Mouse (Mus musculus) adrenal gland, postnatal 4 days (tissue): ENCODE data around the gene Gpr3. TPM values are rescaled to one million over a fixed set of nuclear protein-coding genes. Genes with fewer than 3 reads are reported as not detected.

Experiments
- DNase-seq, 2 experiments: peaks; one replicate each; pipeline ENCODE4 v3.0.0; 2021 to 2022; ENCODE audit warnings: low spot score in 2 of 2, mixed read lengths in 2 of 2
- total RNA-seq, 2 experiments: library from RNA; stranded (reverse); gene quantifications; 2 replicates each; pipeline ENCODE4 v1.2.3; 2021

Gpr3 gene
- total RNA-seq, 2 experiments from 2014 or later: 0.31 TPM; not detected in 1

DNA sequence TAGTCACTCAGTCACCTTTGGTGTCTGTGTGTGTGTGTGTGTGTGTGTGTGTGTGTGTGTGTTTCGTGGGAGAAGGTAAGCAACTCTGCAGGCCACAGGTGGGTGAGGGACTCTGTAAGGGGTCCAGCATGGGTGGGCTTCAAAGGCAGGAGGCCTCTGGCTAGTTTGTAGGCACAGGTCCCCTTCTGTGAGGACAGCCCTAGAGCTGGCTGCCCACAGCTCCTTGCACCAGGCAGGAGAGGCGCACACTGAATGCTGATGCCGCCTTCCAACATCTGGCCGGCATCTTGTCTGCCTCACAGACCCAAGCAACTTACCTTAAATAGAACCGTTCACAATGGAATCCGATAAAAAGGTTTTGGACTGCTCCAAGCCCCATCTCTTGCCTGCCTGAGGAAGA is 12.6 kb downstream of the Gpr3 start:
- DNase-seq: no peak

DNA sequence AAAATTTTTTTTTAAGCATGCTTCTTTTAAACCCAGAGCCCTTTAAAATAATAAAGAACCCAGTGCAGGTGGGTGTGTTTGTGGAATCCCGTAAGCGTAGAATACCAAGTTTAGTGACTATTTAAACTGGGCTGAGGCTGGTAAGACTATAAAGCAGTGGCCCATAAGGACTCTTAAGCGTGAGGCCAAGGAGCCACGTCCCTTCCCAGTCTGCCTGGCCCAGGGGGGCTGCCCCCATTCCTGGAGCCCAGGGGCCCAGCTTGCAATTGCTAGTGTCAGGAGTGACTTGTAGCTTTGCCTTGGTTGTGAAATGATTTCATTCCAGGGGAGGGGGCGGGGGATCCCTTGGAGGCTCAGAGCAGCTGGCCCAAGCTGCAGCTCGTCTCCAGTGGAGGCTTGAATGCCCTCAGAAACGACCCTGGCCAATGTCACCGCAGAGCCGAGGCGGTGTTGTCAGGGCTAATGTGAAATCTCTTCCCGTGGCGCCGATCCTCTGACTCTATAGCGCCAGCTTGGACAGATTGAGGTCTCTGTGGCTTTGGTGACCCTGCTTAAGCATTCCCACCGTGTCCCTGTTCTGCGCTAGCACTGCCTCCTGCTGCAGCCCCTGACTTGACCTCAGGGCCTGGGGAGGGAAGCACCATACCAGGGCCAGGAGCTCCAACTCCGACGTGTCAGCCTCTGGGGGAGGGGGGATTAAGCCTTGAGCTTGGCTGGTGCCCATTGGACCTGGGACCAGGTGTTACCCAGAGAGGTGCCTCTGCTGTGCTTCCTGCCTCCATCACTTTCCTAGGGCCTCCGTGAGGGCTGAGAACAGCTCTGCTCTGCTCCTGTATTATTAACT is 13.8 kb downstream of the Gpr3 start:
- DNase-seq: no peak

DNA sequence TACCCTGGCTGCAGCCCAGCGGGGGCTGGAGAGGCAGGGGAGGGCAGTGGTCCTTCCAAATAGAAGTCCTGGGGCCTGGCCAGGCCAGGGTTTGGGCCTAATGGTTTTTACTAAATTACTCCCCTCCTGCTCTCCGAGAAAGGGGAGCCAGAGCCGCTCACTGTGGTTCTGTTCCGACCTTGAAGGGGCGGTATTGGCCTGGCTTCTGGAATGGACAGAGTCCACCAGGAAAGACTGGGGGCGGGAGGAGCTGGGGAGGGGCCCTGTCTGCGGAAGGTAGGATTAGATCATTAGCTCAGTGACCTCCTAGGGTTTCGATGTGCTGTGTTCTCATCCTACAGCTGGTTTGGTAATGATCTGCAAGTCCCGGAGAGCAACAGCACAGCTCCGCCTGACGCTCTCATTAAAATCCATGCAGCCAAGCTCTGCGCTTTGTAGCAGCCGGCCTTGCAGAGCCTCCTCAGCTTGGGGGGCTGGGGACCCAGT is 14.5 kb downstream of the Gpr3 start:
- DNase-seq: no peak

DNA sequence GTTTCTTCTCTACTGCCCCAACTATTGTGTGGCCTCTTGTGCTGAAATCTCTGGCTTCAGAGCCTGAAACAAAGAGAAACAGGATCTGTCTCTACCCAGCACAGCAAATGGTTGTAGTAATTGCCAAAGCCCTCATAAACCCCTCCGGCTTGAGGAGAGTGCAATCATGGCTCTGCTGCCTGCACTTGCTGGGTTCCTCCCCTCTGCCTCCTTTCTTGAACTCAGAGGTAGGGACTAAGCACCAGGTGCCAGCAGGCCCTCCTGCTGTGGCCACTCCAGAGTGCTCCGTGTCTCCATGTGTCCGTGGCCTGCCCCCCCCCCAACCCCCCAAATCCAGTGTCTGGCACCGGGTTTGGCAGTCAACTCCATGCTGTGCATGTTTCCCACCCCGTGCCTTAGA is 15.0 kb downstream of the Gpr3 start:
- no peak for DNase-seq

DNA sequence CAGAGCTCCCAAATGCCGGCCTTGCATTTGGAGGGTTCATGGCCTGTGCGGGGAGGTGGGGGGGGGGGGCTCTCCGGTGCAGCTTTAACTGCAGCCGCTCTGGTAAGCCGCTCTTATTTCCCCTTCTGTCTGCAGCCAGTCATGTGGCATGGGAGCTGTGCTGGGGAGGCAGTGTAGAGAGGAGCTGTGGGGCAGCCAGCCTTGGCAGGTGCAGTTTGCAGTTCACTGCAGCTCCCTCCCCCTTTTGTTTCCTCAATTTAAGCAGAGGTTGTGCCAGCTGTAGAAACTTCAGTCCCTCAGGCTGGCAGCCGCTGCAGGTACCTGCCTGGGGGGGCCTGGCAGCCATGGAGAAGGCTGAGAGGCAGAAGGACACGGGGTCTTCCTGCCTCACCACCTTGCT is 15.5 kb downstream of the Gpr3 start:
- DNase-seq: no peak

DNA sequence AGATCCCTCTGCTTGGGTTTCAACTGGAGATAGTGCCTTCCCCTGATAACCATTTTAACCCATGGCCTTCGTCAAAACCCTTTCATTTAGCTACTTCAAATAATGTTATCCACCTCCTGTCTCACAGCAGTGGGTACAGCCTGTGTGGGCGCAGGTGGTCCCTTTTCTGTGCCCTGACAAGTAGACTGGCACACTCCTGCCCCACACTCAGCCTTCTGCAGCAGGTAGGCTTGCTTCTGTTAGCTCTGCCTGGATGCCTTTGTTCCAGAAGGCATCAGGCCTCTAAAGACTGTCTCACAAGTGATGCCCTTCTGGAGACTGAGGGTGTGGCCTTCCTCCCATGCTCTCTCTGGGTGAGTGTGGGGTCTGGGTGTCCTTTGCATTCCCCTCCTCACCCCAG is 16.2 kb downstream of the Gpr3 start:
- no peak for DNase-seq

DNA sequence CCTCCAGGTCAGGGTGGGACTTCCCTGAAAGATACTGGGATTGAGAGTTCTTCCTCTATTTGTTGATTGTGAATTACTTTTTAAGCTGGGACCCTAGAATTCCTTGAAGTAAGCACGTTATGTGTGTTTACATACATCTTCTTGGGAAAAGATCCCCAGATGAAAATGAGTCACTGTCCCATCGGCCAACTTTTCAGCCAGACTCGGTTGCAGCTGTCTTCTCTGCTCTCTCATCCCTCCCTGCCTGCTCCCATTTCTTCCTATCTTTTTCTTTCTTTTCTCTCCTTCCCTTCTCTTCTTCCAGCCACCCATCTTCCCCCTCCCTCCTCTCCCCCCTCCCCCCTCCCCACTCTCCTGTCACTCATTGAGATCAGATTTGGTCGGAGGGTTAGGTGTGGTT is 17.3 kb downstream of the Gpr3 start:
- DNase-seq: no peak

DNA sequence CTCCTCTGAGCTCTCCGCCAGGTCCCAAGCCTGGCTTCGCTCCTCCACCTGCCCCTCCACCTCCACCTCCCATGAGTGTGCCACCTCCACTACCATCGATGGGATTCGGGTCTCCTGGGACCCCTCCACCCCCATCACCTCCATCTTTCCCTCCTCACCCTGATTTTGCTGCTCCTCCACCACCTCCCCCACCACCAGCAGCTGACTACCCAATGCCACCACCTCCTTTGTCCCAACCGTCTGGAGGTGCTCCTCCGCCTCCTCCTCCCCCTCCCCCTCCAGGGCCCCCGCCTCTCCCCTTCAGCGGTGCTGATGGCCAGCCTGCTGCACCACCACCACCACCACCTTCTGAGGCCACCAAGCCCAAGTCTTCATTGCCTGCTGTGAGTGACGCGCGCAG is 17.9 kb downstream of the Gpr3 start:
- no peak for DNase-seq

DNA sequence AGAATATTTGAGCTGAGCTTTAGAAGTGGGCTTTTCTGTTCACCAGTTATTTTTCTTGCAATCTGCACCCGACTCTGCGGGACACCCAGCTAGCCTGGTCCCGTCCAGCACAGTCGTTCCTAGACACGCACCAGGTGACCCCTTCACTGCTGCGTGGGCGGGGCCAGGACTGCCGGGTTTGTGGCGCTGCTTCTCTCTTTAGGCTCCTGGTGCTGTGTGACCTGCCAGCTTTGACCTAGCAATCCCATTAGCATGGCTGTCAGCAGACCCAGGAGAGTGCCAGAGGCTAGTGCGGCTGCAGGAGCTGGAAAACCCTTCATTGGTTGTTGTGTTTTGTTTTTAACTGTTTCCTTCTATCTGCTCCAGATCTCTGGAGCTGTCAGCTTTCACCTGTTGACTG is 22.9 kb downstream of the Gpr3 start:
- no peak for DNase-seq

DNA sequence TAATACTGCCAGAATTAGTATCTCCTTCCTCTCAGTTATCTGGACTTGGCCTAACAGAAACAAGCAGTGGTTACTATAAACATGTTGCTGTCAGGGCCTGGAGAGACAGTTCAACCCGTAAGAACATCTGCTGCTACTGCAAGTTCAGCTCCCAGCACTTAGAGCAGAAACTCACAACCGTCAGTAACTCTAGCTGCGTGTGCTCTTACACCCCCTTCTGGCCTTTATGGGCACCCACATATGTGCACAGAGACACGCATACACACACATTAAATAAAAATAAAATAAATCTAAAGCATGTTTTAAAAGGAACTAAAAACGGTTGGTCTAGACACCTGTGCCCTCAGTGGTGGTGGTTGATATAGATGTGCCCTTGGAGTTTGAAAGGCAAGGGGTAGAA is 25.5 kb downstream of the Gpr3 start:
- no peak for DNase-seq

DNA sequence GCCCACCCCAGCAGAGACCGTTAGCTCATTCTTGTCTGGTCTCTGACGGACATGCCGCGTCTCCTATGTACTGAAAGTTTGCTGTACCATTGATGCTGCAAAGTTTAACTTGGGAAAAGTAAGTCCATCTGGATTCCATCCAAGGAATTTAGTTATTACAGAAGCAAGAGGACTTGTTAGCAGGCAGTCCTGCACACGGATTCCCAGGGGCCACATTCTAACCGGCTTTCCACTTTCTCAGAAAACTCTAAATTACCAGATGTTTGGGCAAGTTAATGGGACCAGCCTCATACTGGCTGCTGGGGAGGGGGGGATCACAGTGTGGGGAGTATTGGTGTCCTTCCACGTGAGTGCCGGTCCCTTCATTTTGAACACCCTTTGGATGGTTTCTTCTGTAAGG is 26.4 kb downstream of the Gpr3 start:
- DNase-seq: no peak

DNA sequence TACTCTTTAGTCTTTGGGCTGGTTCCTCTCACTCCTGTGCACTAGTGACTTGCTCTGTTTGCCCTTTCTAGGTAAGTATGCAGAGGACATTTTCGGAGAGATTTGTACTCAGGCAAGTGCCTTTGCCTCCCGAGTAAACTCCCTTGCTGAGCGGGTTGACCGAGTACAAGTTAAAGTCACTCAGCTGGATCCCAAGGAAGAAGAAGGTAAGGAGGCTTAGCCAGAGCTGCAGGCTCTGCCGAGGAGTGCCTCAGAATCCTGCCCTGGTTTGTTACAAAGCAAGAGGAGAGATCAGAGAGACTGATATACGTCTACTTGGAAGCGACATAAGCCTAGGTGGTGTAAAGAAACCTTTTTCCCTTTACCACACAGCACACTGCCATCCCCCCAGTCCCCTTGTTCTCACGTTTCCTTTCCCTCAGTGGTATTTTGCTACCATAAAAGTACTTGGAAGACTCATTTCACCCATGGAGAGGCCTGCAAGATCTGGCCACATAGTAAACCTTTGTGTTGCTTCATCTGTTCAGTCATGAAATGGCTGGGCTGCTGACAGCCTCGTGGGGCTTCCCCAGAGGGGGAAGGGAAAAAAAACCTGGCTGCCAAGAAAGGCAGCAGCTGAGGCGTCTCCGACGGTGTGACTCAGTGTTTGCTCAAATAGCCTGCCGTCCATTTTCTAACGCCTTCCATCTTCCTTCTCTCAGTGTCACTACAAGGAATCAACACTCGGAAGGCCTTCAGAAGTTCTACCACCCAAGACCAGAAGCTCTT is 27.3 kb downstream of the Gpr3 start:
- no peak for DNase-seq

DNA sequence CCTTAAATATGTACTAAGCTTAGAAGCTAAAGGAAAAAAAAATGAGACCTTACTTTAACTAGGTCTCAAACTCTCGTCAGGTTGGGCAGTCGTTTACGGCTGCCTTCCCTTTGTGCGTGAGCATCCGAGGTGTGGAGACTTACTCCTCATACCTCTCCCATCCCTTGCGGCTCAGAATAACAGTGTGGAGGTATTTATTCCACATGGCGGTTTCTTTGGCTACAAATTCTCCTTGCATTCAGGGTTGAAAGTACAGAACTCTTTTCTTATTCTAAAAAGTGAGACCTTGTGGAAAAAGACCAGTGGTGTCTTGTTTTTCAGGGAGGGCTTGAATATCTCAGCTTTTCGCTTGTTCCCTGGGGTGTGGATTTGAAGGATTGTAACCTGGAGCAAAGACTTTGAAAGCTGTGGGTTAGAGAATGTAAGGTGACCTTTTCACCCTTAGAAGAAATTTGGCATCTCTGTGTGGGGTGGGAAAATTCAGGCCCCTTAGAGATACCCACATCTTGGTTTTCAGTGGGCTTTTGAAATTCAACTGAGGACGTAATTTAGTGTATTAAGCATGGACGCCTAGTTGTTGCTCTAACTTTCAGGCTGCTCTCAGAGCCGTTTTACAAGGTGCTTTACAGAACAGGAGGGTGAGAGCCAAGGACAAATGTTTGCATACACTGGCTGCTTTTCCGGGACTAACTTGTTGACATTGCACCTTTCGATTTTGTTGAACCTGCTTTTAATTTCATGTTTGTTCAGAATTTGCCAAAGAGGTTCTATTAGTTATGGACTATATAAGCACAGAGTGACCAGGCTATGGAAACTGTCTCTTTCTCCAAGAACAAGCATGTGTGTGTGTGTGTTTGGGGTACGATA is 28.1 kb downstream of the Gpr3 start:
- DNase-seq: no peak

DNA sequence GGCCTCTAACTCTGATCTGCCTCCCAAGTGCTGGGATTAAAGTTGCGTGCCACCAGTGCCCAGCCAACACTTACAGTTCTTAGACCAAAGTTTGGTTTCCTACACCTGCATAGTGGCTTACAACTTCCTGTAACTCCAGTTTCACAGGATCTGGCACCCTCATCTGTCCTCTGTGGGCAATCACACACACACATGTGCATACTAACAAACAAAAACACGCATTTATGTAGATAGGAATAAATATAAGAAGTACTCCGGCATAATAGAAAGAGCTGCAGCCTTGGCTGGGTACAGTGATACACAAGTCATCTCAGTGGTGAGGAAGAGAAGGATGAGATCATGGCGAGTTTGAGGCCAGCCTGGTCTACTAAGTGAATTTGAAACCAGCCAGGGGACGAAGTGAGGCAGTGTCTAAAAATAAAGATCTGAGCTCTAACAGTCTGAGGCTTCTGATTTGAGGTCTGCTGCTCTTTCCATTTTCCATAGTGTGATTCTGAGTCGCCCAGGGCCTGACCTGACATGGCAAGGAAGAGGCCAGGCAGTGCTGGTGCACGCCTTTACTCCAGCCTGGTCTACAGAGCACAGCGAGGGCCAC is 29.8 kb downstream of the Gpr3 start:
- no peak for DNase-seq

DNA sequence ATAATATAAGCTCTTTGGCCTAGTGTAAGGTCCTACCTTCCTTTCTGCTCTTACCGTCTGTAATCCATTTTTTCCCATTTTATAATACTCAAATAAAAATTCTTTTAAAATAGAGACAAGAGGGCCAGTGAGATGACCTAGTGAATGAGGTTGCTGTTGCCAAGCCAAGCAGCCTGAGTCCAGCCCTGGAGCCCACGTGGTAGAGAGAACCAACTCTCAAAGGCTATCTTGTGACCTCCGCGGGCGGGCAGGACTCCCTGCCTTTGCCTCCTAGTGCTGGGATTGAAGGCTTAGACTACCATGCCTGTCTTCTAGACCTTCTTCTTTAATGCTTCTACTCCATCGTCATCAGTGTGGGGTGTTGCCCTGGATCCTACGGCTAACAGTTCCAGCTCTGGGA is 33.1 kb downstream of the Gpr3 start:
- DNase-seq: no peak

DNA sequence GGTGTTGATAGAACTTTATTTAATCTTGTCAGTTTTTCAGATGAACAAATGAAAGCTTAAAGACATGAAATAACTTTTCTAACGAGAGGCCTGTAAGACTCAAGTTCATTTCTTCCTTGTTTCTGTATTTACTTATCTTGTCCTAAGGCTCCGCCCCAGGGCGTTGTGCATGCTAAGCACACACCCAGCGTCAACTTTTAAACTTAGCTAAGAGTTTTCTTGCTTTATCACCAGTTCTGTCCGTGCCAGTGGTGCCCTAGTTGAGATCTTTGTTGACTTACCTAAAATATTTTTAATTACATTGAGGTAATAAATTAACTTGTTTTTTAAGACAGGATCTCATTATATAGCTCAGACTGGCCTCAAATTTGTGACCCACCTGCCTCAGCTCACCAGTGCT is 34.0 kb downstream of the Gpr3 start:
- DNase-seq: no peak

DNA sequence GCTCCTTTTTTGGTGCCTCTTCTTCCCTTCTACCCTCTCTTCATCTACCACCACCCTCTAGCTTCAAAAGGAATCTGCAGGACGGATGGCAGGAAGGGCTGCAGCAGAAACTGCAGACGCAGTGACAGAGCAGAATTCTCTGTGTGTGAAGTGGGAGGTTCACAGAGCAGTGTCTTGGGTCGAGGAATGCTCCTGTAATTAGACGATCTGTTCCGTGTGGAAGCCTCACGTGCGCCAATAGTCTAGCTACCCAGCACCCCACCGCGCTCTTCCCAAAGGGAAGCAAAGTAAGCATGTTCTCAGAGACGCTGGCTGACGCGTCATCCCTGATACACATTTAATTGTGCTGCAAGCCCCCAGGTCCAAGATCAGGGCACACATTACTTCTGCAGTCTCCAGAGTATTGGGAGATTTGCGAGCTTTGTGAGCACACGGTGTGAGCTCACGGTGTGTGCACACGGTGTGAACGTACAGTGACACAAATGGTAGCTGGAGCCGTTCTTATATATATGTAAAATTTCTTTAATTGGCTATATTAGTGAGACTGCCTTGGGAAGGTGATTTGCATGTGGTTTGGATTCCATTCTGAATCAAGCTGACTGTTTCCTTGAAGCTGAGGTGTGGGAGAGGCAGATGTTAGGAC is 35.5 kb downstream of the Gpr3 start:
- no peak for DNase-seq

DNA sequence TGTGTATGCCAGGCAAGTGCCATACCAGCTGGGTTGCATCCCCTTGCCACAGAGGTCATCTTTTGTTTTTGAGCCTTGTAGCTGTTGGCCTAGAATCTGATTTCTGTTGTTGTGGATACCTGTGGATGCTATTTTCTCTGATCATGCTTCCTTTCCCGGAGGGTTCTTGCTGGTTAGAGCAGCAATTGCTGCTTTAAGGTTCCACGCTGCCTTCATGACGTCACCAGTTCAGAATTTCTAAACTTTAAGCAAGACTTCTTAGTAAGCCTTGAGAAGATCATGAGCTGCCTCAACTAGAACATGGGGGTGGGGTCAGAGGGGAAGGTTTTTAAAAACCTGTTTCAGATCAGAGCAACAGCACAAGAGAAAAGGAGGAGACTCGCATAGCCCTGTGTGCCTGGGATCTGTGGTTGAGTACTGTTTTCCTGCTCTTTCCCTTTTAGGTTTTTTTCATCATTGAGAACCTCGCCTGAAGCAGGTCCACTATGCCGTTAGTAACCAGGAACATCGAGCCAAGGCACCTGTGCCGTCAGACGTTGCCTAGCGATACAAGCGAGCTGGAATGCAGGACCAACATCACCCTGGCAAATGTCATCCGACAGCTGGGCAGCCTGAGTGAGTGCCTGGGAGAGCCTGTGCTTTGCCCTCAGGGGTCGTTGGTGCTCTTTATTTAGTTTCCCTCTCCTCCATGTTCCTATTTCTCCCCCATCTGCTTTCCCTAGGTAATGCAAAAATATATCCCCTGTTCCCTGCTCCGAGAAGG is 36.2 kb downstream of the Gpr3 start:
- no peak for DNase-seq

DNA sequence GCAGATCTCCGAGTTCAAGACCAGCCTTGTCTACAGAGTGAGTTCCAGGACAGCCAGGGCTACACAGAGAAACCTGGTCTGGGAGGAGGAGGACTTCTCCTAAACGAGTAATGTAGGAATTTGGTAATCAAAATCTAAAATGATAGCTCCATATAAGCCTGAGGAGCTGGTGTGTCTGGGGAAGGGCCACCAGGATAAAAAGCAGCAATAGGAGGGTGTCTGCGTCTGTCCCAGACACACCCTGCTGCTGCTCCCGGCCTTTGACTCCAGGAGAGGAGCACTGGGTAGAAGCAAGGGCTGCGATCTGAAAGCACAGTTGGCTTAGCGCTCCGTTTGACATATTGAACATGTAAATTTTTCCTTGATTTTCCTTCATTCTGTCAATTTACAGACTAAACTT is 37.1 kb downstream of the Gpr3 start:
- DNase-seq: no peak

DNA sequence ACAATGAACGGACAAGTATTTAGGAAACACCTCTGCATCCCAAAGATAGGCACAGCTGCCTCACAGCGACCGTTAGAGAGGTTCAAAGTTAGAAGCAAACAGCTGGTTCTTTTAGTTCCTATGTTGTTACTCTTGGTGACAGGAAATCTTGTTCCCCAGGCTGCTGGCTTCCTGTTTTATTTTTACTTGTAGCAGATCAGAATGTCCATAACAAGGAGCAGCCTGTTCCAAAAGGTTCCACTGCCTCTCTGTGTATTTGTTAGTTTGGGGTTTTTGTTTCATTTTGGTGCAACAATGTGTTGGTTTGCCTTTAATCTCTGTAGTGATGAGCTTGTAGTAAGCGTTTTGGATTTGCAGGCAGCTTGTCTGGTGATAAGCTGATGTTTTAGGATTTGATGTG is 38.0 kb downstream of the Gpr3 start:
- DNase-seq: no peak
